9 mouse cellular contexts compared by ENCODE assay signal in genomic region chr9:58201861-58202549, GRCm38 (mm10). TPM values are rescaled to one million over a fixed set of nuclear protein-coding genes. Genes with fewer than 3 reads are reported as not detected.
DNase-seq lines count a peak whose midpoint lies in the region; ATAC-seq and TF ChIP-seq lines count a peak whose summit lies in the region.
"Had no signal": no experiment of that assay in that cellular context is flagged by ENCODE, and none has a peak within 500 bp of the region (broad histone marks: within the 10 kb centered on the region; RNA-seq: fewer than 3 reads in every experiment).

No protein-coding gene starts in this region.

- no peak for DNase-seq in heart, postnatal 36 days
- no peak for DNase-seq in midbrain, postnatal 0 days (ENCODE audit: low spot score)
- no peak for DNase-seq in urinary bladder, postnatal 25 days (ENCODE audit: low spot score)
- no peak for DNase-seq in spleen, postnatal 36 days (ENCODE audit: low spot score in 2 of 2)
- DNase-seq in gastrocnemius, postnatal 25 days = no peak
- DNase-seq: liver, embryonic 13.5 days had no signal

- ATAC-seq in heart, embryonic 14.5 days (ENCODE audit: insufficient number of reproducible peaks, insufficient read depth, low FRiP score, low read depth) = no peak
- no peak for ATAC-seq in hindbrain, embryonic 16.5 days
- no peak for ATAC-seq in midbrain, postnatal 0 days (ENCODE audit: low FRiP score)

- TF ChIP-seq CTCF in cortical plate, adult 2 months (IDR thresholded peaks at IDR 0.05; ENCODE audit: extremely low read depth, insufficient read depth, low read length) = no peak
- TF ChIP-seq CTCF in midbrain, postnatal 0 days (IDR thresholded peaks at IDR 0.05) = no peak

- H3K9ac ChIP-seq in heart, embryonic 14.5 days (ENCODE audit: low read length) = no peak overlapping the region
- H3K9ac ChIP-seq in hindbrain, embryonic 16.5 days (ENCODE audit: low read depth, low read length) = peak overlapping the region; percentile 45; the same call in 1 of the 2 replicates
- peak overlapping the region; percentile 37 for H3K9ac ChIP-seq in midbrain, postnatal 0 days (replicated peaks; ENCODE audit: low read length, poor library complexity, severe bottlenecking)
- H3K9ac ChIP-seq: liver, embryonic 13.5 days had no signal

- TF ChIP-seq POLR2A in cortical plate, adult 2 months (IDR thresholded peaks at IDR 0.05; ENCODE audit: extremely low read depth, insufficient read depth, low read length) = no peak

- no peak overlapping the region; a peak in 1 of 4 replicates for H3K4me3 ChIP-seq in heart, embryonic 14.5 days (ENCODE audit: control insufficient read depth in 1 of 2, insufficient read depth in 1 of 2, low read depth in 1 of 2, low read length in 2 of 2)
- H3K4me3 ChIP-seq in cortical plate, adult 2 months (ENCODE audit: insufficient read depth, low read length) = peak overlapping the region; percentile 75
- peak overlapping the region; percentile 33 for H3K4me3 ChIP-seq in hindbrain, embryonic 16.5 days (ENCODE audit: low read length)
- H3K4me3 ChIP-seq in midbrain, postnatal 0 days (ENCODE audit: low read depth, low read length) = peak overlapping the region; percentile 35
- H3K4me3 ChIP-seq: liver, embryonic 13.5 days had no signal

- no peaks in the 10 kb centered on the region for H3K9me3 ChIP-seq in heart, embryonic 14.5 days (ENCODE audit: control insufficient read depth, low read length)
- no peaks in the 10 kb centered on the region for H3K9me3 ChIP-seq in hindbrain, embryonic 16.5 days (ENCODE audit: control insufficient read depth, low read length)
- no peaks in the 10 kb centered on the region for H3K9me3 ChIP-seq in midbrain, postnatal 0 days (ENCODE audit: low read length)
- H3K9me3 ChIP-seq: liver, embryonic 13.5 days had no signal

- H3K27ac ChIP-seq in heart, embryonic 14.5 days (replicated peaks in 1 of 2; ENCODE audit: control insufficient read depth in 1 of 2, insufficient read depth in 1 of 2, low read depth in 2 of 2, low read length in 2 of 2) = no peak overlapping the region
- peak overlapping the region; percentile 60; the same call in 1 of the 2 replicates for H3K27ac ChIP-seq in cortical plate, adult 2 months (ENCODE audit: insufficient read depth, low read length)
- peak overlapping the region; percentile 75 for H3K27ac ChIP-seq in hindbrain, embryonic 16.5 days (ENCODE audit: low read depth, low read length)
- peak overlapping the region; percentile 69 for H3K27ac ChIP-seq in midbrain, postnatal 0 days (ENCODE audit: low read depth, low read length)
- H3K27ac ChIP-seq: liver, embryonic 13.5 days had no signal

- H3K4me1 ChIP-seq in heart, embryonic 14.5 days (ENCODE audit: control insufficient read depth in 2 of 2, insufficient read depth in 2 of 2, low read length in 2 of 2) = peaks cover 13 to 28% of the 10 kb centered on the region in 2 experiments; a peak in 3 of 4 replicates
- H3K4me1 ChIP-seq in cortical plate, adult 2 months (ENCODE audit: control insufficient read depth, insufficient read depth, low read length) = peaks cover 2% of the 10 kb centered on the region
- H3K4me1 ChIP-seq in hindbrain, embryonic 16.5 days (ENCODE audit: control insufficient read depth, insufficient read depth, low read depth, low read length) = peaks cover 41% of the 10 kb centered on the region
- H3K4me1 ChIP-seq in midbrain, postnatal 0 days (ENCODE audit: insufficient read depth, low read length) = peaks cover 6% of the 10 kb centered on the region

- 1% methylated on average over 37 of the region's 37 CpGs for WGBS in heart, embryonic 14.5 days
- under 1% methylated on average over 37 of the region's 37 CpGs for WGBS in hindbrain, embryonic 16.5 days
- WGBS in midbrain, postnatal 0 days = 1% methylated on average over 37 of the region's 37 CpGs

- intact Hi-C loops in heart, postnatal 36 days (cut with DNase I) = loop anchor here (10.0 kb wide), 1 partner anchor 267 kb away; no protein-coding TSS in a partner anchor

- H3K4me2 ChIP-seq in heart, embryonic 14.5 days (ENCODE audit: low read length) = 0 out of 2 replicates have a peak overlapping the region, but pooled peaks have one; percentile 24
- H3K4me2 ChIP-seq in hindbrain, embryonic 16.5 days (ENCODE audit: low read length) = peak overlapping the region; percentile 72
- peak overlapping the region; percentile 66 for H3K4me2 ChIP-seq in midbrain, postnatal 0 days (ENCODE audit: low read depth, low read length, poor library complexity, severe bottlenecking)
- H3K4me2 ChIP-seq: liver, embryonic 13.5 days had no signal

- H3K36me3 ChIP-seq in heart, embryonic 14.5 days (ENCODE audit: control insufficient read depth, insufficient read depth, low read length) = no peaks in the 10 kb centered on the region
- H3K36me3 ChIP-seq in hindbrain, embryonic 16.5 days (ENCODE audit: control insufficient read depth, insufficient read depth, low read length) = no peaks in the 10 kb centered on the region
- H3K36me3 ChIP-seq in midbrain, postnatal 0 days (ENCODE audit: insufficient read depth, low read length) = no peaks in the 10 kb centered on the region
- H3K36me3 ChIP-seq: liver, embryonic 13.5 days had no signal

- peaks cover 73% of the 10 kb centered on the region for H3K27me3 ChIP-seq in heart, embryonic 14.5 days (ENCODE audit: control insufficient read depth, insufficient read depth, low read length)
- H3K27me3 ChIP-seq in hindbrain, embryonic 16.5 days (replicated peaks; ENCODE audit: control insufficient read depth, insufficient read depth, low read length) = peaks cover 50% of the 10 kb centered on the region
- H3K27me3 ChIP-seq in midbrain, postnatal 0 days (ENCODE audit: insufficient read depth, low read length) = peaks cover 55% of the 10 kb centered on the region

RNA-seq across cellular contexts. Expression of gene Islr, which starts 2.1 kb away (rescaled TPM):
- polyA plus RNA-seq in heart, embryonic 14.5 days (2014; fragmentation: Nextera tagmentation; extraction: Ambion mirVana) = 10.5 and 15.6 TPM in 2 replicates
- 10 to 100 TPM; 28.5 to 30.4 TPM for total RNA-seq in heart, postnatal 36 days (2021)
- 27.4 and 34.0 TPM in 2 replicates for polyA plus RNA-seq in cortical plate, adult 2 months (2012; rRNA removed)
- polyA plus RNA-seq in hindbrain, embryonic 16.5 days (2015; fragmentation: Nextera tagmentation; extraction: Ambion mirVana) = 40.4 and 50.5 TPM in 2 replicates
- total RNA-seq in midbrain, postnatal 0 days (2014; rRNA removed) = 55.6 and 68.8 TPM in 2 replicates
- 32.5 and 36.5 TPM in 2 replicates for polyA plus RNA-seq in midbrain, postnatal 0 days (2015; fragmentation: Nextera tagmentation; extraction: Ambion mirVana)
- total RNA-seq in gastrocnemius, postnatal 25 days (2021) = 10 to 100 TPM; 29.4 to 35.7 TPM

RNA-seq across cellular contexts. Expression of gene Islr2, which starts 2.1 kb away (rescaled TPM):
- not detected in 2 replicates for polyA plus RNA-seq in heart, embryonic 14.5 days (2014; fragmentation: Nextera tagmentation; extraction: Ambion mirVana)
- 1 to 10 TPM; 1.4 to 2.3 TPM for total RNA-seq in heart, postnatal 36 days (2021)
- polyA plus RNA-seq in cortical plate, adult 2 months (2012; rRNA removed) = 28.3 TPM in 2 replicates
- 13.8 and 21.5 TPM in 2 replicates for polyA plus RNA-seq in hindbrain, embryonic 16.5 days (2015; fragmentation: Nextera tagmentation; extraction: Ambion mirVana)
- total RNA-seq in midbrain, postnatal 0 days (2014; rRNA removed) = 233 and 267 TPM in 2 replicates
- 16.7 and 18.1 TPM in 2 replicates for polyA plus RNA-seq in midbrain, postnatal 0 days (2015; fragmentation: Nextera tagmentation; extraction: Ambion mirVana)
- total RNA-seq in gastrocnemius, postnatal 25 days (2021) = 1 to 10 TPM; 4.2 to 4.6 TPM

RNA-seq across cellular contexts. Expression of gene Pml, which starts 47.6 kb away (rescaled TPM):
- polyA plus RNA-seq in heart, embryonic 14.5 days (2014; fragmentation: Nextera tagmentation; extraction: Ambion mirVana) = 11.0 and 11.8 TPM in 2 replicates
- total RNA-seq in heart, postnatal 36 days (2021) = 1 to 10 TPM; 8.3 to 9.5 TPM
- 10.4 and 11.0 TPM in 2 replicates for polyA plus RNA-seq in cortical plate, adult 2 months (2012; rRNA removed)
- 3.9 and 6.0 TPM in 2 replicates for polyA plus RNA-seq in hindbrain, embryonic 16.5 days (2015; fragmentation: Nextera tagmentation; extraction: Ambion mirVana)
- 5.6 and 9.0 TPM in 2 replicates for total RNA-seq in midbrain, postnatal 0 days (2014; rRNA removed)
- 2.9 and 3.2 TPM in 2 replicates for polyA plus RNA-seq in midbrain, postnatal 0 days (2015; fragmentation: Nextera tagmentation; extraction: Ambion mirVana)
- total RNA-seq in gastrocnemius, postnatal 25 days (2021) = 1 to 10 TPM; 3.5 to 4.6 TPM

RNA-seq across cellular contexts. Expression of gene Stoml1, which starts 51.0 kb away (rescaled TPM):
- polyA plus RNA-seq in heart, embryonic 14.5 days (2014; fragmentation: Nextera tagmentation; extraction: Ambion mirVana) = 22.7 and 25.6 TPM in 2 replicates
- 10 to 100 TPM; 10.2 to 10.4 TPM for total RNA-seq in heart, postnatal 36 days (2021)
- 123 and 124 TPM in 2 replicates for polyA plus RNA-seq in cortical plate, adult 2 months (2012; rRNA removed)
- 141 and 142 TPM in 2 replicates for polyA plus RNA-seq in hindbrain, embryonic 16.5 days (2015; fragmentation: Nextera tagmentation; extraction: Ambion mirVana)
- total RNA-seq in midbrain, postnatal 0 days (2014; rRNA removed) = 159 and 170 TPM in 2 replicates
- 161 and 172 TPM in 2 replicates for polyA plus RNA-seq in midbrain, postnatal 0 days (2015; fragmentation: Nextera tagmentation; extraction: Ambion mirVana)
- total RNA-seq in gastrocnemius, postnatal 25 days (2021) = 1 to 10 TPM; 6.5 to 8.8 TPM

Comparison
In these comparisons a context has a peak if more than half of its experiments do, and no peak if none do; other contexts are left out.
1. H3K27ac ChIP-seq: peak in cortical plate, adult 2 months (single experiment), hindbrain, embryonic 16.5 days (single experiment) and midbrain, postnatal 0 days (single experiment); none in heart, embryonic 14.5 days (0 of 2).
2. H3K4me3 ChIP-seq: peak in cortical plate, adult 2 months (single experiment), hindbrain, embryonic 16.5 days (single experiment) and midbrain, postnatal 0 days (single experiment); none in heart, embryonic 14.5 days (0 of 2).
3. RNA of gene Islr2, which starts 2.1 kb away (polyA plus RNA-seq): 28.3 TPM in cortical plate, adult 2 months, 16.7 to 18.1 TPM in midbrain, postnatal 0 days and 13.8 to 21.5 TPM in hindbrain, embryonic 16.5 days; not detected in heart, embryonic 14.5 days; every median in the first group is over 10 times any median in the second.
4. Peak in every context shown above with its lines, with median percentiles within 50 percentile points of each other: H3K4me2 ChIP-seq.